In the genomic region with DNA sequence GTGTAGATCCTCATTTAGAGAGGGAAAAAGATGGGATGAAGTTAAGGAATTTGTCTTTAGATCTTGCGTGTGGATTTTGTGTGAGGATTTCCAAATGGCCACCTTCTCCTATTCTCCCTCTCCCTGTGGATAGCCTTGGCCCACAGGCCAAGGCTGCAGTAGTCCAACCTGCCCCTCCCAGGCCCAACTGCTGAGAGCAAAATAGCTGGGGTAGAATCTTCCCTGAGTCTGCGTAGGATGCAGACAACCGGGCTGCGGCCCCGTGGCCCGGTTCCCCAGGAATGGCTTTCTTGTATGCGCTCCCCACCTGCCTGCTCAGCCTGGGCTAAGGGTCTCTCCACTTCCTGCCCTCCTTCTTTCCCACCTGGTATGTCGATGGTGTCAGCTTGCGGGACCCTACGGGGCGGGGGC, we compare ENCODE assay signal across 8 mouse cellular contexts. TPM values are rescaled to one million over a fixed set of nuclear protein-coding genes. Genes with fewer than 3 reads are reported as not detected.
A peak's percentile ranks its signal among the peaks of the same experiment; 100 is the strongest.
DNase-seq lines count a peak whose midpoint lies in the region; ATAC-seq and TF ChIP-seq lines count a peak whose summit lies in the region.

No protein-coding gene starts in this region.

- H3K27me3 ChIP-seq in kidney, postnatal 0 days (ENCODE audit: insufficient read depth, low read length) = no peaks in the 10 kb centered on the region
- H3K27me3 ChIP-seq in embryonic facial prominence, embryonic 13.5 days = no peaks in the 10 kb centered on the region
- H3K27me3 ChIP-seq in intestine, postnatal 0 days (replicated peaks; ENCODE audit: control insufficient read depth, insufficient read depth, low read length) = no peaks in the 10 kb centered on the region
- no peaks in the 10 kb centered on the region for H3K27me3 ChIP-seq in neural tube, embryonic 15.5 days (replicated peaks)

- no peak overlapping the region for H3K4me3 ChIP-seq in kidney, postnatal 0 days (replicated peaks; ENCODE audit: low read depth, low read length)
- H3K4me3 ChIP-seq in embryonic facial prominence, embryonic 13.5 days = peak overlapping the region; percentile 91
- peak overlapping the region; percentile 16 for H3K4me3 ChIP-seq in intestine, postnatal 0 days (ENCODE audit: low read depth, low read length)
- H3K4me3 ChIP-seq in neural tube, embryonic 15.5 days (replicated peaks) = peak overlapping the region; percentile 73

- no peaks in the 10 kb centered on the region for H3K9me3 ChIP-seq in kidney, postnatal 0 days (replicated peaks; ENCODE audit: low read length)
- no peaks in the 10 kb centered on the region for H3K9me3 ChIP-seq in embryonic facial prominence, embryonic 13.5 days
- H3K9me3 ChIP-seq in intestine, postnatal 0 days (ENCODE audit: control insufficient read depth) = no peaks in the 10 kb centered on the region
- no peaks in the 10 kb centered on the region for H3K9me3 ChIP-seq in neural tube, embryonic 15.5 days (replicated peaks)

- TF ChIP-seq CTCF in kidney, postnatal 0 days (IDR thresholded peaks at IDR 0.05; ENCODE audit: low read depth) = no peak
- no peak for TF ChIP-seq CTCF in intestine, postnatal 0 days (IDR thresholded peaks at IDR 0.05; ENCODE audit: low read depth)

- peak overlapping the region; percentile 41 for H3K9ac ChIP-seq in kidney, postnatal 0 days (ENCODE audit: low read depth, low read length)
- H3K9ac ChIP-seq in embryonic facial prominence, embryonic 13.5 days = peak overlapping the region; percentile 99
- 0 out of 2 replicates have a peak overlapping the region, but pooled peaks have one; percentile 8 for H3K9ac ChIP-seq in intestine, postnatal 0 days (ENCODE audit: low read depth, low read length)
- peak overlapping the region; percentile 98 for H3K9ac ChIP-seq in neural tube, embryonic 15.5 days (replicated peaks)

- peak overlapping the region; percentile 93 for H3K27ac ChIP-seq in kidney, postnatal 0 days
- H3K27ac ChIP-seq in embryonic facial prominence, embryonic 13.5 days = peak overlapping the region; percentile 95
- H3K27ac ChIP-seq in intestine, postnatal 0 days (ENCODE audit: low read depth, low read length) = peak overlapping the region; percentile 78
- H3K27ac ChIP-seq in neural tube, embryonic 15.5 days (replicated peaks) = peak overlapping the region; percentile 99

- peak overlapping the region; percentile 100 for H3K4me2 ChIP-seq in kidney, postnatal 0 days (ENCODE audit: low read length)
- peak overlapping the region; percentile 99 for H3K4me2 ChIP-seq in embryonic facial prominence, embryonic 13.5 days
- peak overlapping the region; percentile 97 for H3K4me2 ChIP-seq in intestine, postnatal 0 days (replicated peaks; ENCODE audit: low read depth)
- peak overlapping the region; percentile 88 for H3K4me2 ChIP-seq in neural tube, embryonic 15.5 days

- H3K36me3 ChIP-seq in kidney, postnatal 0 days (ENCODE audit: insufficient read depth, low read length) = no peaks in the 10 kb centered on the region
- 0 out of 2 replicates have a peak, but pooled peaks cover 11% of the 10 kb centered on the region for H3K36me3 ChIP-seq in embryonic facial prominence, embryonic 13.5 days
- H3K36me3 ChIP-seq in intestine, postnatal 0 days (ENCODE audit: control insufficient read depth, insufficient read depth) = no peaks in the 10 kb centered on the region
- no peaks in the 10 kb centered on the region for H3K36me3 ChIP-seq in neural tube, embryonic 15.5 days

- 9% methylated on average over 10 of the region's 11 CpGs for WGBS in kidney, postnatal 0 days
- WGBS in embryonic facial prominence, embryonic 13.5 days = 5% methylated on average over 11 of the region's 11 CpGs
- 10% methylated on average over 11 of the region's 11 CpGs for WGBS in intestine, postnatal 0 days
- WGBS in neural tube, embryonic 15.5 days = 8% methylated on average over 11 of the region's 11 CpGs

- ATAC-seq in kidney, postnatal 0 days (replicated peaks; ENCODE audit: low FRiP score, low read depth) = no peak
- no peak for ATAC-seq in embryonic facial prominence, embryonic 13.5 days (ENCODE audit: insufficient number of reproducible peaks, insufficient read depth, low FRiP score, low TSS enrichment, low read depth)
- no peak for ATAC-seq in intestine, postnatal 0 days
- no peak for ATAC-seq in neural tube, embryonic 15.5 days (ENCODE audit: low FRiP score)

- peak; percentile 43 for DNase-seq in kidney, postnatal 0 days (ENCODE audit: low spot score)
- DNase-seq in kidney, postnatal 36 days = no peak
- no peak for DNase-seq in urinary bladder, adult 18-20 months (ENCODE audit: low spot score in 2 of 2)
- DNase-seq in natural killer cell, adult 2 months (ENCODE audit: low spot score in 2 of 2) = no peak
- no peak for DNase-seq in ovary, postnatal 14 days (ENCODE audit: low spot score)

- peaks cover 61% of the 10 kb centered on the region for H3K4me1 ChIP-seq in kidney, postnatal 0 days (replicated peaks; ENCODE audit: insufficient read depth, low read length)
- H3K4me1 ChIP-seq in embryonic facial prominence, embryonic 13.5 days = peaks cover 71% of the 10 kb centered on the region
- H3K4me1 ChIP-seq in intestine, postnatal 0 days (replicated peaks; ENCODE audit: control insufficient read depth, insufficient read depth, low read length) = peaks cover 21% of the 10 kb centered on the region
- H3K4me1 ChIP-seq in neural tube, embryonic 15.5 days = peaks cover 64% of the 10 kb centered on the region

RNA-seq across cellular contexts. Expression of gene Bahcc1, which starts 6.8 kb away (rescaled TPM):
- 8.2 and 8.6 TPM in 2 replicates for polyA plus RNA-seq in kidney, postnatal 0 days (2015; fragmentation: Nextera tagmentation; extraction: Ambion mirVana)
- 13.1 and 13.9 TPM in 2 replicates for polyA plus RNA-seq in embryonic facial prominence, embryonic 13.5 days (2015; fragmentation: Nextera tagmentation; extraction: Ambion mirVana)
- polyA plus RNA-seq in intestine, postnatal 0 days (2015; fragmentation: Nextera tagmentation; extraction: Ambion mirVana) = 3.1 and 4.2 TPM in 2 replicates
- polyA plus RNA-seq in neural tube, embryonic 15.5 days (2015; fragmentation: Nextera tagmentation; extraction: Ambion mirVana) = 8.7 and 10.4 TPM in 2 replicates

Comparison
In these comparisons a context has a peak if more than half of its experiments do, and no peak if none do; other contexts are left out.
1. H3K9ac ChIP-seq: peak in every context shown above with its lines; median percentile 99 in embryonic facial prominence, embryonic 13.5 days; 98 in neural tube, embryonic 15.5 days; 41 in kidney, postnatal 0 days; 8 in intestine, postnatal 0 days.